Mouse (Mus musculus) midbrain, embryonic 11.5 days (tissue): ENCODE results near the gene Reep3. TPM values are rescaled to one million over a fixed set of nuclear protein-coding genes. Genes with fewer than 3 reads are reported as not detected.

Experiments used
- polyA plus RNA-seq: library from polyadenylated mRNA; unstranded; fragments of >200 nt; fragmentation: Nextera tagmentation; extraction: Ambion mirVana; gene quantifications from 2 replicates; pipeline ENCODE4 v1.2.1, GENCODE M21; 2014

Reep3 gene
- polyA plus RNA-seq, 1 experiment from 2014 or later, result 37.5 TPM

Other genes starting within 250 kb of the Reep3 start
- 46.9 and 49.0 TPM in 2 replicates for gene Jmjd1c, start 820 bp downstream of the Reep3 start, polyA plus RNA-seq
- 43.6 and 51.1 TPM in 2 replicates for gene Nrbf2, start 188.4 kb upstream of the Reep3 start, polyA plus RNA-seq